Mouse (Mus musculus) megakaryocyte, embryonic 14.5 days (primary cell): ENCODE measurements around the gene Tarbp2.

Source experiments
- FLI1 ChIP-seq: IDR thresholded peaks from 2 replicates; pipeline ENCODE4 v1.6.1; 2012; ENCODE audit warnings: low read length, inconsistent platforms, mixed read lengths
- GATA1 ChIP-seq: IDR thresholded peaks from 3 replicates; pipeline ENCODE4 v1.6.1; 2012; ENCODE audit warnings: mixed read lengths, low read length, inconsistent platforms, borderline replicate concordance

- TF ChIP-seq FLI1 (no peak), GATA1 (no peak)
Measured at GRCm38 (mm10) chr15:102500479-102500878, 17.5 kb upstream of the Tarbp2 start.
